Mouse (Mus musculus) mature B cell (primary cell): Measurements from ENCODE around the gene Pml.

ENCODE experiments used
- in situ Hi-C: fragments of 300-500 bp; cut with MboI; formaldehyde crosslinking; loops from 2 replicates; pipeline ENCODE4 v1.14.3; 2019

Gene Pml

DNA sequence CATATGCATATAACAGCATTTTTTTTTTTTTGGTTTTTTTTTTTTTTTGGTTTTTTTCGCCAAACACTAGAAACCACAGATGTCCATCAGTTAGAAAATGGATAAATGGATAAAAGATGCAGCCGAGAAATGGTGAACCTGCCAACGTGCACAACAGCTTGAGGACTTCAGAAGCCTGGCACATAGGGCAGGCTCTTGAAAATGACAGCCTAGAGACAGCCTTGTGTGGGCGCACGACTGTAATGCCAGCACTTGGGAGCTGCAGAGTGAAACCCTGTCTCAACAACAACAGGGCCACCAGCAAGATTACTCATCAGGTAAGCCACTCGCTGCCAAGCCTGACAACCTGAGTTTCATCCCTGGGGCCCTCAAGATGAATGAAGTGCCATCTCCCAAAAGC lies 80.2 kb downstream of the Pml start:
- in situ Hi-C loops, result no loop called here

DNA sequence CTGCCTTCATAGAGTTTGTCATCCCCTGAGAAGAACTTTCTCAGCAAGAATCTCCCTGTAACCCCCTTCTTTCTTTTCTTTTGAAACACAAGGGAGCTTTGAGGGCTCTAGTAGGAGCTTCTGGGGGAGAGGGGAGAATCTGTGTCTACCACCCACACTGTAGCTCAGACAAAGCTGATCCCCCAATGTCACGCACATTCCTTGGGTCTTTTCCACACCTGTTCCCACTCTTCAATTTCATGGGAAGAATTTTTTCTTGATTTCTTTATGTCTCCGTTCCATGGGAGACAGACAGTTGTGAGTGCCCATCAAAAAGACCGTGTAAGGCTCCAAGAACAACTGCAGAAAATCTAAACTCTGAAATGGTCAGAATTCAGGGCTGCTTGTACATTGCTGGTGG lies 80.7 kb downstream of the Pml start:
- in situ Hi-C loops, result no loop called here
